Mouse (Mus musculus): ENCODE measurements around the gene Ercc2. TPM values are rescaled to one million over a fixed set of nuclear protein-coding genes. Genes with fewer than 3 reads are reported as not detected.

The Ercc2 gene
- polyA plus RNA-seq, 1 experiment, result 1.6 TPM

DNA sequence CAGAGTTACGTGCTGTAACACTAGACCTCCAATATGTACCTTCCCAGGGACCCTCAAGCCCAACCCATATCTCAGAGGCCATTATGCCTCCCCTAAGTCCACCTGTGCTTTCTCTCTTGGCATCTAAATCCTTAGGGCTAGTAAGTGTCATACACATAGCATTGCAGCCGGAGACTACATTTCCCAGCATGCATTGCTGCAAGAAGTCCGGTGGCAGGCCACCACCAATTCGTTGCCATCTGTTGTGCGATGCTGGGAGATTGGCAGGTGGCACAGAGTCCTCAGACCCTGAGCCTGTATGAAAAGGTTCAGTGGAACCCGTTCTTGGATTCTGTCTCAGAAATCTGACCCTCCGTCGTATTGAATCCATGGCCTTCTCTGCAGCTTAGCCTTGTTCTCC is 47.9 kb downstream of the Ercc2 start:
- TF ChIP-seq TAL1 (IDR thresholded peaks at IDR 0.05; ENCODE audit: low read length), result no peak
- TF ChIP-seq GATA1 (IDR thresholded peaks at IDR 0.05; ENCODE audit: low read length), result no peak
- Histone ChIP-seq H3K36me3 (ENCODE audit: control insufficient read depth) (peaks cover 35% of the 10 kb centered on the region), H3K27me3 (ENCODE audit: control insufficient read depth) (no peaks in the 10 kb centered on the region), H3K4me3 (replicated peaks) (no peak overlapping the region), H3K4me1 (ENCODE audit: control insufficient read depth) (no peaks in the 10 kb centered on the region), H3K9me3 (ENCODE audit: control insufficient read depth, low read length) (peaks cover 5% of the 10 kb centered on the region)

DNA sequence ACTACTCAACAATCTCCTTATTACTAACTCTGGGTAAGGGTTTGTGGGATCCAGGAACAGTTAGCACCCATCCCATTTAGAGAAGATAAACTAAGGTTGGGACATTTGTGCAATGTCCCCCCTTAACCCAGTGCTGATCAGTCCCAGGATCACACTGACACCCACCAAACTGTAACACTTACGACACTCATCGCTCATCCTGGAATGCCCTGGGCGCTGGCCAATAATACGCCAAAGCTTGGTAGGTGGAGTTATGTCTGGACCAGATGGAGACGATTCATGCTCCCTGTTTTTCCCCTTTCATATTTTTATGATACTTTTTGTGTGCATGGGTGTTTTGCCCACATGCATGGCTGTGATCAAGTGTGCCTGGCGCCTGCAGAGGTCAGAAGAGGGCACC is 48.6 kb downstream of the Ercc2 start:
- no peaks in the 10 kb centered on the region for H3K4me1 ChIP-seq (ENCODE audit: control insufficient read depth)
- H3K4me3 ChIP-seq (replicated peaks), result no peak overlapping the region
- TF ChIP-seq TAL1 (IDR thresholded peaks at IDR 0.05; ENCODE audit: low read length), result no peak
- no peak for TF ChIP-seq GATA1 (IDR thresholded peaks at IDR 0.05; ENCODE audit: low read length)
- H3K27me3 ChIP-seq (ENCODE audit: control insufficient read depth), result no peaks in the 10 kb centered on the region
- peaks cover 39% of the 10 kb centered on the region for H3K36me3 ChIP-seq (ENCODE audit: control insufficient read depth)
- peaks cover 5% of the 10 kb centered on the region for H3K9me3 ChIP-seq (ENCODE audit: control insufficient read depth, low read length)

DNA sequence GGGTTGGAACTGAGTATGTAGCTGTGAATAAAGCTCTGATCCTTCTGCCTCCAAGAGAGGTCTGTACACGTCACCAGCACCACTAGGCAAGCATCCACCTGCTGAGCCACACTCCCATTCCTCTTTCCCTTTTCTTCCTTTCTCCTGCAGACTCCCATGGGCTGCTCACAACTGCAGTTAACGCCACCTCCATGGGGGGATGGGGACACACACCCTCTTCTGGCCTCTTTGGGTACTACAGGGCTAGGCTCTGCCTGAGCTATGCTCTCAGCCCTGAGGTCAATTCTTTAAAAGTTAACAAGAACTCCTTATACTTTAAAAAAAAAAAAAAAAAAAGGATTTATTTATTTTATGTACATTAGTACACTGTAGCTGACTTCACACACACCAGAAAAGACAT is 50.7 kb downstream of the Ercc2 start:
- Histone ChIP-seq H3K9me3 (ENCODE audit: control insufficient read depth, low read length) (peaks cover 5% of the 10 kb centered on the region), H3K27me3 (ENCODE audit: control insufficient read depth) (no peaks in the 10 kb centered on the region), H3K4me3 (replicated peaks) (no peak overlapping the region), H3K4me1 (ENCODE audit: control insufficient read depth) (no peaks in the 10 kb centered on the region), H3K36me3 (ENCODE audit: control insufficient read depth) (peaks cover 52% of the 10 kb centered on the region)
- TF ChIP-seq TAL1 (IDR thresholded peaks at IDR 0.05; ENCODE audit: low read length) (no peak), GATA1 (IDR thresholded peaks at IDR 0.05; ENCODE audit: low read length) (no peak)

DNA sequence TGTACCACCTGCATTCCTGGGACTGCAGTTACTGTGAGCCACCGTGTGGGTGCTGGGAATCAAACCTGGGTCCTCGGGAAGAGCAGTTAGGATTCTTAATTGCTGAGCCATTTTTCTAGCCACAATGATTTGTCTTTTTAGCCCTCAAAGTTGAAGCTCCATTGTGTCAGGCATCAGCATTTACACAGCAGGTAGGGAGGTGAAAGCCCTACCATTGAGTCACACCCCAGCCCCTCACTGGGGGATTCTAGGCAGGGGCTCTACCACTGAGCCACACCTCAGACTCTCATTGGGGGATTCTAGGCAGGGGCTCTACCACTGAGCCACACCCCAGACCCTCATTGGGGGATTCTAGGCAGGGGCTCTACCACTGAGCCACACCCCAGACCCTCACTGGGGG is 54.5 kb downstream of the Ercc2 start:
- H3K9me3 ChIP-seq (ENCODE audit: control insufficient read depth, low read length), result peaks cover 5% of the 10 kb centered on the region
- TF ChIP-seq TAL1 (IDR thresholded peaks at IDR 0.05; ENCODE audit: low read length) (no peak), GATA1 (IDR thresholded peaks at IDR 0.05; ENCODE audit: low read length) (no peak)
- H3K4me1 ChIP-seq (ENCODE audit: control insufficient read depth), result no peaks in the 10 kb centered on the region
- no peaks in the 10 kb centered on the region for H3K27me3 ChIP-seq (ENCODE audit: control insufficient read depth)
- no peak overlapping the region for H3K4me3 ChIP-seq (replicated peaks)
- H3K36me3 ChIP-seq (ENCODE audit: control insufficient read depth), result peaks cover 52% of the 10 kb centered on the region

DNA sequence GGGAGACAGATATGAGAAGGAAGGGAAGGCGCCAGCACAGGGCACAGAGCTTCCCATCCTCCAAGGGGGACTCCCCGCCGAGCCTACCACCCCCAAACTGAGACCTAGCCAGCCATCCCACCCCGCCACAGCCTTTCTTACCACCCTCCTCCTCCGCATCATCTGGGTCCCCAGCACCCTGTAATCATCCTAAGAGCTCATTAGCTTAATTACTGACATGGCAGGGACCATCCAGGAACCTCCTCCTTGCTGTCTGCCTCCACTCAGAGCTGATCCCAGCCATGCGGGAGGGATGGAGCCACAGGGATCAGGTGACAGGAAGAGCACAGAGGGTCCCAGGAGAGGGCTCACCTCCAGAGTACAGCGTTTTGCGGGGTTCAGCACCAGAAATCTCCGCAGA is 55.2 kb downstream of the Ercc2 start:
- Histone ChIP-seq H3K36me3 (ENCODE audit: control insufficient read depth) (peaks cover 45% of the 10 kb centered on the region), H3K4me3 (replicated peaks) (no peak overlapping the region), H3K4me1 (ENCODE audit: control insufficient read depth) (peaks cover 5% of the 10 kb centered on the region), H3K9me3 (ENCODE audit: control insufficient read depth, low read length) (peaks cover 5% of the 10 kb centered on the region), H3K27me3 (ENCODE audit: control insufficient read depth) (no peaks in the 10 kb centered on the region)
- TF ChIP-seq GATA1 (IDR thresholded peaks at IDR 0.05; ENCODE audit: low read length) (no peak), TAL1 (IDR thresholded peaks at IDR 0.05; ENCODE audit: low read length) (no peak)

DNA sequence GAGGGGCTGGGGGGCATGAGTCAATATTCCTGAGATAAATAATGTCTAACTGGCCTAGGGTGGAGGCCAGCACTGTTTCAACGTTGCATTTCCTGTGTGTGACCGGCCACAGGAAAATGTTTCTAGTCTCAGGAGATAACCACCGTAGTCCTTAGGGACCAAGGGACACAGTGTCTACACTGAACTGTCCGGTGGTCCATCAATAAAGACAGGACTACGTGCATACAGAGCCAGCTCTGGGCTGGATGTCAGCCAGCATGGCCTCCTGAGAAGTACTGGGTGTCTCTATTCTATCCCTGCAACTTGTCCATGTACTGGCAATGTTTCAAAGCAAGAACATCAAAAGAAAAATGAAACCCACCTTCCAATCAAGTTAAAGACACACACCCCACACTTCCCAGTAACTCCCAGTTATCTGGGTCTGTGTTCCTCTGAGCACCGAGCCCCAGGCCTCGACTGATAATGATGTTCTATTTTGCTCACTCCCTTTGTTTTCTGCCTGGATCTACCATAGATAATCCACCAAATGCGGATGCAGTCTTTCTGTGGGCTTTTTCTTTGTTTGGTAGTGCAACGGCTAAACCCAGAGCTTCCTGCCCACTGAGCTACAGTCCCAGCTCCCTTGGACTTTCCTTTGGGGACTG is 59.8 kb downstream of the Ercc2 start:
- H3K27me3 ChIP-seq (ENCODE audit: control insufficient read depth), result no peaks in the 10 kb centered on the region
- no peaks in the 10 kb centered on the region for H3K9me3 ChIP-seq (ENCODE audit: control insufficient read depth, low read length)
- TF ChIP-seq TAL1 (IDR thresholded peaks at IDR 0.05; ENCODE audit: low read length) (no peak), GATA1 (IDR thresholded peaks at IDR 0.05; ENCODE audit: low read length) (no peak)
- H3K36me3 ChIP-seq (ENCODE audit: control insufficient read depth), result peaks cover 19% of the 10 kb centered on the region
- H3K4me1 ChIP-seq (ENCODE audit: control insufficient read depth), result peaks cover 7% of the 10 kb centered on the region
- no peak overlapping the region for H3K4me3 ChIP-seq (replicated peaks)

DNA sequence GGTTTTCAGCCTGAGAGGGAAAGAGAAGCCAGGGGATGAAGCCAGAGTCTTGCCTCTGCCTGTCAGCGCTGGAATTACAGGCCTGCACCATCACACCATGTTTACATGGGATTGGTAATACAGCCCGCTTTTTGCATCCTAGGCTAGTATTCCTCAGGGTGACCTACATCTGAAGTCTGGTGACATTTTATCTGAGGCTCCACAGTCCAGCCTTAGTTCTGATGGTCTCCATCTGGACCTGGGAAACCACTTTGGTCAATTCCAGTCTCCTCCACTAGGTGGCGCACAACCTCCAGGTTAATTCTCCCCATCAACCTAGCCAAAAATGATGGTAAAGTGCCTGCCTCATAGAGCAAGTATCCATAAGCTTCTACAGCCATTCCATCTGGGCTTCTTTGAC is 61.5 kb downstream of the Ercc2 start:
- Histone ChIP-seq H3K36me3 (ENCODE audit: control insufficient read depth) (peaks cover 18% of the 10 kb centered on the region), H3K4me3 (replicated peaks) (no peak overlapping the region), H3K4me1 (ENCODE audit: control insufficient read depth) (peaks cover 7% of the 10 kb centered on the region), H3K9me3 (ENCODE audit: control insufficient read depth, low read length) (no peaks in the 10 kb centered on the region), H3K27me3 (ENCODE audit: control insufficient read depth) (no peaks in the 10 kb centered on the region)
- TF ChIP-seq GATA1 (IDR thresholded peaks at IDR 0.05; ENCODE audit: low read length) (no peak), TAL1 (IDR thresholded peaks at IDR 0.05; ENCODE audit: low read length) (no peak)

DNA sequence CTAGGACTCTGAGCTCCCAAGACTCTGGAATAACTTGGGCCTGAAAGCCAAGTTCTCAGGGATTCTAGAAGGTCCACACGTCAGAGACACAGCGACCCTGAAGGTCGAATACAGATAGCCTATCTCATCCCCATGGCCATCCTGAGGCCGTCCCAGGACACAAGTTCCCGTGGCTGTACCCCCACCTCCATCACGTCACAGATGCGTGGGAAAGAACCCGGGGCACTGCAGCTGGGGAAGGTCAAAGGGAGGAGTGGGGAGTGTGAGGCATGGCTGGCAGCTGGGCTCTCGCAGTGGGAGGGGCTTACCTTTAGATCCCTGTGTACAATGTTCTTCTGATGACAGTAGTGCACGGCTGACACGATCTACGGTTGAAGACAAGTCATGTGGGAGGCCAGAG is 63.0 kb downstream of the Ercc2 start:
- H3K36me3 ChIP-seq (ENCODE audit: control insufficient read depth), result peaks cover 21% of the 10 kb centered on the region
- H3K4me1 ChIP-seq (ENCODE audit: control insufficient read depth), result peaks cover 7% of the 10 kb centered on the region
- no peaks in the 10 kb centered on the region for H3K9me3 ChIP-seq (ENCODE audit: control insufficient read depth, low read length)
- no peaks in the 10 kb centered on the region for H3K27me3 ChIP-seq (ENCODE audit: control insufficient read depth)
- H3K4me3 ChIP-seq (replicated peaks), result no peak overlapping the region
- TF ChIP-seq TAL1 (IDR thresholded peaks at IDR 0.05; ENCODE audit: low read length) (no peak), GATA1 (IDR thresholded peaks at IDR 0.05; ENCODE audit: low read length) (no peak)

Other genes starting within 250 kb of the Ercc2 start
- gene Qpctl, start 232.7 kb upstream of the Ercc2 start, polyA plus RNA-seq (2012), result 0.61 and 0.66 TPM in 2 replicates
- gene Snrpd2, start 232.3 kb upstream of the Ercc2 start, polyA plus RNA-seq (2012), result 9.5 and 12.3 TPM in 2 replicates
- not detected in 2 replicates for gene Gipr, start 215.9 kb upstream of the Ercc2 start, polyA plus RNA-seq (2012)
- 0.25 and 0.57 TPM in 2 replicates for gene Eml2, start 205.6 kb upstream of the Ercc2 start, polyA plus RNA-seq (2012)
- gene Gpr4, start 169.5 kb upstream of the Ercc2 start, polyA plus RNA-seq (2012), result not detected in 2 replicates
- 2.1 and 2.3 TPM in 2 replicates for gene Opa3, start 153.7 kb upstream of the Ercc2 start, polyA plus RNA-seq (2012)
- gene Vasp, start 110.2 kb upstream of the Ercc2 start, polyA plus RNA-seq (2012), result 17.7 TPM in 2 replicates
- not detected in 2 replicates for gene Ppm1n, start 101.9 kb upstream of the Ercc2 start, polyA plus RNA-seq (2012)
- gene Rtn2, start 99.4 kb upstream of the Ercc2 start, polyA plus RNA-seq (2012), result 0.29 and 0.44 TPM in 2 replicates
- 7.8 and 8.8 TPM in 2 replicates for gene Fosb, start 72.0 kb upstream of the Ercc2 start, polyA plus RNA-seq (2012)
- gene Ercc1, start 37.2 kb upstream of the Ercc2 start, polyA plus RNA-seq (2012), result 3.4 and 3.6 TPM in 2 replicates
- 0.70 and 0.83 TPM in 2 replicates for gene Cd3eap, start 22.5 kb upstream of the Ercc2 start, polyA plus RNA-seq (2012)
- 0.96 and 1.0 TPM in 2 replicates for gene Ppp1r13l, start 22.3 kb upstream of the Ercc2 start, polyA plus RNA-seq (2012)
- gene Klc3, start 22.1 kb downstream of the Ercc2 start, polyA plus RNA-seq (2012), result not detected in 2 replicates
- gene Ckm, start 22.8 kb downstream of the Ercc2 start, polyA plus RNA-seq (2012), result not detected in 2 replicates
- 0.45 and 0.52 TPM in 2 replicates for gene Mark4, start 76.8 kb downstream of the Ercc2 start, polyA plus RNA-seq (2012)
- gene Exoc3l2, start 81.3 kb downstream of the Ercc2 start, polyA plus RNA-seq (2012), result 0.01 and 0.04 TPM in 2 replicates
- 0.46 and 0.49 TPM in 2 replicates for gene Bloc1s3, start 126.4 kb downstream of the Ercc2 start, polyA plus RNA-seq (2012)
- 10.9 and 13.1 TPM in 2 replicates for gene Trappc6a, start 126.4 kb downstream of the Ercc2 start, polyA plus RNA-seq (2012)
- gene Nkpd1, start 135.8 kb downstream of the Ercc2 start, polyA plus RNA-seq (2012), result 0.02 TPM in 1 of 2 replicates, not detected in the other
- 26.4 and 32.4 TPM in 2 replicates for gene Ppp1r37, start 181.1 kb downstream of the Ercc2 start, polyA plus RNA-seq (2012)
- 0.14 and 0.16 TPM in 2 replicates for gene Zfp296, start 195.3 kb downstream of the Ercc2 start, polyA plus RNA-seq (2012)
- gene Gemin7, start 195.6 kb downstream of the Ercc2 start, polyA plus RNA-seq (2012), result 12.9 and 13.5 TPM in 2 replicates
- 10.2 and 11.9 TPM in 2 replicates for gene Clasrp, start 222.5 kb downstream of the Ercc2 start, polyA plus RNA-seq (2012)
- gene Relb, start 247.4 kb downstream of the Ercc2 start, polyA plus RNA-seq (2012), result 0.32 and 0.48 TPM in 2 replicates

All from erythroblast, embryonic 14.5 days (primary cell).